Mouse (Mus musculus) lung, postnatal 25 days (tissue): ENCODE data around the gene Gm47959.

Source experiments
- DNase-seq: peaks from one replicate; pipeline ENCODE4 v3.0.0; 2022; ENCODE audit warnings: low spot score

The Gm47959 gene

GRCm38 (mm10) chr1:83034509-83034908, 34.2 kb downstream of the Gm47959 start:
- no peak for DNase-seq

GRCm38 (mm10) chr1:83036892-83037667, 36.7 kb downstream of the Gm47959 start:
- no peak for DNase-seq

GRCm38 (mm10) chr1:83038109-83038672, 37.8 kb downstream of the Gm47959 start, which contains the start of gene Slc19a3:
Gene Slc19a3 (minus strand): TSS chr1:83038448.
- DNase-seq = peak; percentile 23

- peak; percentile 21 for DNase-seq
Observed at GRCm38 (mm10) chr1:83039080-83039479, 38.7 kb downstream of the Gm47959 start.

- no peak for DNase-seq
Observed at GRCm38 (mm10) chr1:83042380-83042779, 42.0 kb downstream of the Gm47959 start, which contains the start of gene Krtap28-10. Gene Krtap28-10 (minus strand): TSS chr1:83042480.

GRCm38 (mm10) chr1:83044882-83045427, 44.6 kb downstream of the Gm47959 start, which contains the start of gene Gm47969:
Gene Gm47969 (plus strand): TSS chr1:83044932.
- peak; percentile 76 for DNase-seq
